Mouse (Mus musculus): Measurements from ENCODE around the gene Marcksl1. TPM values are rescaled to one million over a fixed set of nuclear protein-coding genes. Genes with fewer than 3 reads are reported as not detected.
"Not testable (repeated sequence)": the region's sequence is repeated elsewhere in the genome, so short reads cannot be mapped to it uniquely, and the experiment has no call there.

The Marcksl1 gene
- polyA plus RNA-seq, 1 experiment from 2014 or later: 1,920 TPM

DNA sequence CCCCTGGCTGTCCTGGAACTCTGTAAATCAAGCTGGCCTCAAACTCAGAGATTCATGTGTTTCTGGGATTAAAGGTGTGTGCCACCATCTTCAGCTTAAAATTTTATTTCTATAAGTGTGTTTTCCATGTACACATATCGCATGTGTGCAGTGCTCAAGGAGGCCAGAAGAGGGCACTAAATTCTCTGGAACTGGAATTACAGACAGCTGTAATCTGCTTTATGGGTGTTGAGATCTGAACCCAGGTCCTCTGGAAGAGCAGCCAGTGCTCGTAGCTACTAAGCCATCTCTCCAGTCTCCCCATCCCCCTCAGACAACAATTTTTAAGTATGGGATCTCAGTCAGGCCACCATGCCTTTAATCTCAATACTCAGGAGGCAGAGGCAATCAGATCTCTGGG, 35.9 kb downstream of the Marcksl1 start:
- Histone ChIP-seq H3K4me2 (ENCODE audit: low read depth) (no peak overlapping the region), H3K27me3 (ENCODE audit: control insufficient read depth, insufficient read depth, low read length) (no peaks in the 10 kb centered on the region), H3K9ac (ENCODE audit: low read length) (no peak overlapping the region), H3K4me1 (ENCODE audit: control insufficient read depth, insufficient read depth, low read length) (no peaks in the 10 kb centered on the region), H3K27ac (ENCODE audit: low read depth, low read length) (no peak overlapping the region), H3K36me3 (ENCODE audit: control insufficient read depth, insufficient read depth, low read length) (no peaks in the 10 kb centered on the region), H3K4me3 (ENCODE audit: low read depth, low read length) (no peak overlapping the region), H3K9me3 (ENCODE audit: control insufficient read depth, low read length) (no peaks in the 10 kb centered on the region)
- DNase-seq (ENCODE audit: low spot score) (no peak), ATAC-seq (ENCODE audit: insufficient read depth, low FRiP score, low TSS enrichment) (no peak)
- 93% methylated on average over 2 of the region's 2 CpGs for WGBS

DNA sequence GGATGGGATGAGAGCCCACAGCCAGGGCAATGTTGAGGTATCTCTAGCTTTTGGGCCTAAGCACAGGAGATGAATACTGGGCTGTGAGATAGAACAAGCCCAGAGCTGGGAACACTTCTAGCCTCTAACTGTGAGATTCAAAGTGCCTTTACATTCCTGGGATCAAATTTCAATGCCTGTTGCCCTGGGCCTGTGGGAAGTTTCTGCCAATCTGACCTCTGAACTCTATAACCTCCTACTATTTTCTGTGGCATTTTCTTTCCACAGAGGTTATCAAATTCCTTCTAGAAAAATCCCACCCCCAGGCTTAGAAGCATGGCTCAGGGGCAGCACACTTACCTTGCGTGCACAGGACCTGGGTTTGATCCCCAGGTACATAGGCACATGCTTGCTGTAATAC, 36.9 kb downstream of the Marcksl1 start:
- no peak for DNase-seq (ENCODE audit: low spot score)
- Histone ChIP-seq H3K9ac (ENCODE audit: low read length) (no peak overlapping the region), H3K4me2 (ENCODE audit: low read depth) (no peak overlapping the region)

GRCm38 (mm10) chr4:129554512-129554911, 41.1 kb downstream of the Marcksl1 start:
- ATAC-seq (ENCODE audit: insufficient read depth, low FRiP score, low TSS enrichment); H3K9ac ChIP-seq (ENCODE audit: low read length); H3K4me2 ChIP-seq (ENCODE audit: low read depth); H3K27me3 ChIP-seq (ENCODE audit: control insufficient read depth, insufficient read depth, low read length); H3K36me3 ChIP-seq (ENCODE audit: control insufficient read depth, insufficient read depth, low read length); H3K9me3 ChIP-seq (ENCODE audit: control insufficient read depth, low read length); H3K27ac ChIP-seq (ENCODE audit: low read depth, low read length); H3K4me3 ChIP-seq (ENCODE audit: low read depth, low read length); DNase-seq (ENCODE audit: low spot score): not testable (repeated sequence)
- peaks cover 12% of the 10 kb centered on the region for H3K4me1 ChIP-seq (ENCODE audit: control insufficient read depth, insufficient read depth, low read length)
- 80% methylated on average over 5 of the region's 6 CpGs for WGBS

More for the DNA sequence above, 36.9 kb downstream of the Marcksl1 start:
- Histone ChIP-seq H3K36me3 (ENCODE audit: control insufficient read depth, insufficient read depth, low read length) (no peaks in the 10 kb centered on the region), H3K4me3 (ENCODE audit: low read depth, low read length) (no peak overlapping the region), H3K27ac (ENCODE audit: low read depth, low read length) (no peak overlapping the region), H3K4me1 (ENCODE audit: control insufficient read depth, insufficient read depth, low read length) (peaks cover 2% of the 10 kb centered on the region; the same call in 1 of the 2 replicates), H3K27me3 (ENCODE audit: control insufficient read depth, insufficient read depth, low read length) (no peaks in the 10 kb centered on the region), H3K9me3 (ENCODE audit: control insufficient read depth, low read length) (no peaks in the 10 kb centered on the region)
- ATAC-seq (ENCODE audit: insufficient read depth, low FRiP score, low TSS enrichment): no peak
- 66% methylated on average over 1 of the region's 1 CpGs for WGBS

DNA sequence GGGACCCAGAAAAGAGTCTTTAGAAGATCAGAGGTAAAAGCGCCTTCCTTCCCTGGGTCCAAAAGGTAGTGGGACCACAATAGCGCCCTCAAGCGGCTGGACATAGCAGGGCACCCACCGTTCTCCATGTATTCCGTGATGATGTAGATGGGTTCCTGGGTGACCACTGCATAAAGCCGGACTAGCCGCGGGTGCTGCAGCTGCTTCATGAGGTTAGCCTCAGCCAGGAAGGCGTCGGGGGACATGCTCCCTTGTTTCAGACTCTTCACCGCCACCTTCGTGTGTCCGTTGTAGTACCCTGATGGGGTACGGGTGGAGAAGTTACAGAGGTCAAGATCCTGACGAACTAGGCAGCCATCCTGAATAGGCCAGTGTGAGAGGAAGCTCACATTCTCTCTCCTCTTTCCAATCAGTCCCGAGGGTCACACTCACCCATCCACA, 42.1 kb downstream of the Marcksl1 start:
- no peak overlapping the region for H3K27ac ChIP-seq (ENCODE audit: low read depth, low read length)
- 3% methylated on average over 16 of the region's 16 CpGs for WGBS

DNA sequence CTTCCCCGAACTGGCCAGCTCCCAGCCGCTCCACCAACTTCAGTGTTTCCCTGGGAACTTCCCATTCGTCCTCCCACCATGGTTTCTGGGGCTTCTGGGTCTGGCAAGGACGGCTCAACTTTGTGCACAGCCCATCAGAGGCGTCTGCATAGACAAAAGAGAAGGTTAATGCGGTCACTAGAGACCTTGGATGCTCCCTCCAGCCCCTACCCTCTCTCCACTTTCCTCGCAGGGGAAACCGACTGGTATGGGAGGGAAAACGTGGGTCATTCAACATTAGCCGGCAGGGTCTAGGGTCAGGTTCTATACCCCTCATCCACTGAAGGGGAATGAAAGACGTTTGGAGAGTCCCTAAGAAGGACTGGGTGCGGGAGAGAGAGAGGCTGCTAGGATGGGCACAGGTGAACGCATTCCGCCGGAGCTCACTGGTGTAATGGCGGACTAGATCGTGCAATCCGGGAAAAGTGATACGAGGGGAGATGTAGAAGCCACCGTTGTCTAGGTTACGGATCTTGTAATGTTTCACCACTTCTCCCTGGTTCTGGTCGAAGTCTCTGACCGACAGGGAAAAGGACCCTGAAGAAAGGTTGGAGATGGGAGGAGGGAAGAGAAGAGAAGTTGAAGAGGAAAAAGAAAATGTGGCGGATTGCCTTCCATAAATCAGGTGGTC, 42.6 kb downstream of the Marcksl1 start:
- Histone ChIP-seq H3K4me3 (ENCODE audit: low read depth, low read length) (peak overlapping the region; percentile 44), H3K36me3 (ENCODE audit: control insufficient read depth, insufficient read depth, low read length) (no peaks in the 10 kb centered on the region), H3K4me1 (ENCODE audit: control insufficient read depth, insufficient read depth, low read length) (peaks cover 12% of the 10 kb centered on the region), H3K27ac (ENCODE audit: low read depth, low read length) (no peak overlapping the region), H3K27me3 (ENCODE audit: control insufficient read depth, insufficient read depth, low read length) (no peaks in the 10 kb centered on the region), H3K4me2 (ENCODE audit: low read depth) (peak overlapping the region; percentile 86), H3K9ac (ENCODE audit: low read length) (peak overlapping the region; percentile 41), H3K9me3 (ENCODE audit: control insufficient read depth, low read length) (no peaks in the 10 kb centered on the region)
- WGBS: under 1% methylated on average over 24 of the region's 24 CpGs
- DNase-seq (ENCODE audit: low spot score) (no peak), ATAC-seq (ENCODE audit: insufficient read depth, low FRiP score, low TSS enrichment) (peak; percentile 58)

More for the DNA sequence above, 42.1 kb downstream of the Marcksl1 start:
- peaks cover 12% of the 10 kb centered on the region for H3K4me1 ChIP-seq (ENCODE audit: control insufficient read depth, insufficient read depth, low read length)
- no peaks in the 10 kb centered on the region for H3K9me3 ChIP-seq (ENCODE audit: control insufficient read depth, low read length)
- H3K9ac ChIP-seq (ENCODE audit: low read length): peak overlapping the region; percentile 41
- peak overlapping the region; percentile 44 for H3K4me3 ChIP-seq (ENCODE audit: low read depth, low read length)
- H3K27me3 ChIP-seq (ENCODE audit: control insufficient read depth, insufficient read depth, low read length): no peaks in the 10 kb centered on the region
- no peaks in the 10 kb centered on the region for H3K36me3 ChIP-seq (ENCODE audit: control insufficient read depth, insufficient read depth, low read length)
- DNase-seq (ENCODE audit: low spot score) (peak; percentile 60), ATAC-seq (ENCODE audit: insufficient read depth, low FRiP score, low TSS enrichment) (peak; percentile 16; the same call in 1 of the 2 replicates)
- H3K4me2 ChIP-seq (ENCODE audit: low read depth): peak overlapping the region; percentile 86

DNA sequence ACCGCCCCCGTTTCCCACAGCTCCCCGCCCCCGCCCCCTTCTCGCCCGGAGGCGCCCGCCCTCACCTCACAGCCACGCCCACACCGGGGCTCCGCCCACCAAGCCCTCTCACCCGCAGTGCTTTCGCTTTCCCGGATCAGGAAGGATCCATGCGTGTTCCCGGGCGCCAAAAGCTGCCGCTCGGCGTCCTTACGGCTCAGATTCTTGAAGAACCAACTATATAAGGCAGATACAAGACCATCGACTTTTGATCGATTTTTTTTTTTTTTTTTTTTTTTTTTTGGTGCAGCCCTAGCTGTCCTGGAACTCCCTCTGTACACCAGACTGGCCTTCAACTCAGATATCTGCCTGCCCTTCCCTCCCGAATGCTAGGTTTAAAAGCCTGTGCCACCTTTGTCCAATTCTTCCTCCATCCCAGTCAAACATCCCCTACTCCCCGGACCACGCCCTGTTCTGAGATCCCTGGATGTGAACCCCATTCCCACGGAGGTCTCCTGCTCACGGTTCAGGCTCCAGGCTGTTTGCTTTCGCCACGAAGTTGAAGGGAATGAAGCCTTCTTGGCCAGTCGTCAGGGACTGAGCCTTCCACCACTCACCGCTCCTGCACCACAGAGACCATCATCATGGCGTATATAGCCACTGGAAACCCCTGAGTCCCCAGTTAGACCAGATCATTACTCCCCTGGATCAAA, 43.3 kb downstream of the Marcksl1 start:
- DNase-seq (ENCODE audit: low spot score): peak; percentile 92
- Histone ChIP-seq H3K4me2 (ENCODE audit: low read depth) (peak overlapping the region; percentile 86), H3K9ac (ENCODE audit: low read length) (peak overlapping the region; percentile 48), H3K27ac (ENCODE audit: low read depth, low read length) (no peak overlapping the region), H3K4me1 (ENCODE audit: control insufficient read depth, insufficient read depth, low read length) (peaks cover 12% of the 10 kb centered on the region), H3K9me3 (ENCODE audit: control insufficient read depth, low read length) (no peaks in the 10 kb centered on the region), H3K27me3 (ENCODE audit: control insufficient read depth, insufficient read depth, low read length) (no peaks in the 10 kb centered on the region), H3K4me3 (ENCODE audit: low read depth, low read length) (peak overlapping the region; percentile 44), H3K36me3 (ENCODE audit: control insufficient read depth, insufficient read depth, low read length) (no peaks in the 10 kb centered on the region)
- 10% methylated on average over 30 of the region's 33 CpGs for WGBS
- ATAC-seq (ENCODE audit: insufficient read depth, low FRiP score, low TSS enrichment): peak; percentile 68

DNA sequence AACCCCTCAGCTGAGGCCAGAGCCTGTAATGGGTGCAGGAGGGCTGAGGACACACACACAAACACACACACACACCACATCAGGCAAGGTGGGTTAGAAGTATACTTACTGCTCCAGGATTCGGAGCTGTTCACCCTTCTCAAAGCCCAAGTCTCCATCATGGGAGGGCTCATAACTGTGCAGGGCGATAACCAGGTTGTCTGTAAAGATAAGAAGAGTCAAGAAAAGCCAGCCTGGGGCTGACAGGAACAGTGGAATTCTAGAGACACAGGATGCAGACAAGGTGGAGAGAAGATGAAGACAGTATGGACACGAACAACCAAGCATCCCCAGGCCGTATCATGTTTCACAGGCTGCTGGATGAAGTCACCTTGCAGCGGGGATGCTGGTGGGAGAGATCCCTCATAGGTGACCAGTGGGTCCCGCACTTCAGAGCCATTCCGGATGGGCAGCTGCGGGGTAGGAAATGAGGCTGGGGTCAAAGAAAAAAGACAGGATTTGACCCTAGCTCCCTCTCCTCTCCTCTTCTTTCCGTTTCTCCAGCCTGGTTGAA, 44.0 kb downstream of the Marcksl1 start:
- DNase-seq (ENCODE audit: low spot score) (no peak), ATAC-seq (ENCODE audit: insufficient read depth, low FRiP score, low TSS enrichment) (no peak)
- Histone ChIP-seq H3K4me1 (ENCODE audit: control insufficient read depth, insufficient read depth, low read length) (peaks cover 12% of the 10 kb centered on the region), H3K9me3 (ENCODE audit: control insufficient read depth, low read length) (no peaks in the 10 kb centered on the region), H3K36me3 (ENCODE audit: control insufficient read depth, insufficient read depth, low read length) (no peaks in the 10 kb centered on the region), H3K4me3 (ENCODE audit: low read depth, low read length) (no peak overlapping the region), H3K27ac (ENCODE audit: low read depth, low read length) (no peak overlapping the region), H3K4me2 (ENCODE audit: low read depth) (peak overlapping the region; percentile 86), H3K9ac (ENCODE audit: low read length) (peak overlapping the region; percentile 48), H3K27me3 (ENCODE audit: control insufficient read depth, insufficient read depth, low read length) (no peaks in the 10 kb centered on the region)
- 66% methylated on average over 9 of the region's 9 CpGs for WGBS

GRCm38 (mm10) chr4:129558321-129558955, 45.1 kb downstream of the Marcksl1 start:
- Histone ChIP-seq H3K36me3 (ENCODE audit: control insufficient read depth, insufficient read depth, low read length) (no peaks in the 10 kb centered on the region), H3K4me1 (ENCODE audit: control insufficient read depth, insufficient read depth, low read length) (peaks cover 14% of the 10 kb centered on the region), H3K9me3 (ENCODE audit: control insufficient read depth, low read length) (no peaks in the 10 kb centered on the region), H3K27me3 (ENCODE audit: control insufficient read depth, insufficient read depth, low read length) (no peaks in the 10 kb centered on the region), H3K4me2 (ENCODE audit: low read depth) (no peak overlapping the region), H3K27ac (ENCODE audit: low read depth, low read length) (no peak overlapping the region), H3K4me3 (ENCODE audit: low read depth, low read length) (no peak overlapping the region), H3K9ac (ENCODE audit: low read length) (no peak overlapping the region)
- 88% methylated on average over 12 of the region's 12 CpGs for WGBS
- no peak for ATAC-seq (ENCODE audit: insufficient read depth, low FRiP score, low TSS enrichment)
- no peak for DNase-seq (ENCODE audit: low spot score)
